Mouse (Mus musculus) embryonic facial prominence, embryonic 14.5 days (tissue): ENCODE measurements around the gene Isy1. TPM values are rescaled to one million over a fixed set of nuclear protein-coding genes. Genes with fewer than 3 reads are reported as not detected.

Source experiments
- ATAC-seq: fragments of 200-750 bp; cut with Nextera tagmentation; 2 replicates; pipeline ENCODE4 v1.8.0; 2017; ENCODE audit warnings: low read depth, moderate number of reproducible peaks, moderate TSS enrichment
- DNase-seq: peaks from one replicate; pipeline ENCODE4 v3.0.0-alpha.2; 2015; ENCODE audit warnings: low spot score
- H3K27ac ChIP-seq: fragments of 300-500 bp; sonication (generic); replicated peaks from 2 replicates; pipeline ENCODE4 v1.5.1; 2014; ENCODE audit warnings: low read depth, mild to moderate bottlenecking, low read length, moderate library complexity
- H3K27me3 ChIP-seq: fragments of 300-500 bp; sonication (generic); replicated peaks from 2 replicates; pipeline ENCODE4 v1.6.1; 2014; ENCODE audit warnings: low read length; ENCODE audit not compliant: control insufficient read depth, insufficient read depth
- H3K36me3 ChIP-seq: fragments of 300-500 bp; sonication (generic); 2 replicates; pipeline ENCODE4 v1.6.1; 2014; ENCODE audit warnings: low read length, mixed read lengths; ENCODE audit not compliant: control insufficient read depth, insufficient read depth
- H3K4me1 ChIP-seq: fragments of 300-500 bp; sonication (generic); 2 replicates; pipeline ENCODE4 v1.6.1; 2014; ENCODE audit warnings: antibody characterized with exemption, low read length; ENCODE audit not compliant: control insufficient read depth, insufficient read depth
- H3K4me2 ChIP-seq: fragments of 300-500 bp; sonication (generic); 2 replicates; pipeline ENCODE4 v1.6.1; 2014; ENCODE audit warnings: low read depth, mild to moderate bottlenecking, low read length, moderate library complexity, mixed read lengths
- H3K4me3 ChIP-seq: fragments of 300-500 bp; sonication (generic); 2 replicates; pipeline ENCODE4 v1.5.1; 2014; ENCODE audit warnings: low read depth, mild to moderate bottlenecking, low read length
- H3K9ac ChIP-seq: fragments of 300-500 bp; sonication (generic); 2 replicates; pipeline ENCODE4 v1.6.1; 2014; ENCODE audit warnings: low read depth, mild to moderate bottlenecking, low read length, moderate library complexity, mixed read lengths
- H3K9me3 ChIP-seq: fragments of 300-500 bp; sonication (generic); 2 replicates; pipeline ENCODE4 v1.6.1; 2016; ENCODE audit warnings: low read length; ENCODE audit not compliant: control insufficient read depth
- WGBS: fragments of 180-500 bp; shearing (Covaris S2); extraction: QIAGEN DNeasy Blood & Tissue Kit; methylation state at CpG from one replicate; pipeline ENCODE4 v1.1.7; 2014; 5-methylcytosine and 5-hydroxymethylcytosine counted together
- polyA plus RNA-seq: library from polyadenylated mRNA; unstranded; fragments of >200 nt; fragmentation: Nextera tagmentation; extraction: Ambion mirVana; gene quantifications from 2 replicates; pipeline ENCODE4 v1.2.1, GENCODE M21; 2014

Isy1 gene
- polyA plus RNA-seq, 1 experiment from 2014 or later = 34.7 TPM

DNA sequence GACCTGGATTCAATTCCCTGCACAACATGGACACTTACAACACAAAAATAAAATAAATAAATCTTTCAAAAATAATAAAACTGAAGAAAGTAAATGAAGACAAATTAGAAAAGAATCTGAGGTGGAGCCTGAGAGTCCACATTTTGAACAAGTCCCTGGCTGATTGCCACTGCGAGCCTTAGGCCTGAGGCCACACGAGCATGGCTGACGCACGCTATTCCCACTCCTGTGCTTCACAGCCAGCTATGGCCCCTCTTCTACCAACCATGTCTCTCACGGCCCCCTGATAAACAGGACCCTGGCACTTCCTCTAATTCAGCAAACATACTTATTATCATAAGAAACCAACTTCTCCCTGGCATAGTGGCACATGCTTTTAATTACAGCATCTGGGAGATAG, 52.0 kb downstream of the Isy1 start:
- 87% methylated on average over 5 of the region's 5 CpGs for WGBS

DNA sequence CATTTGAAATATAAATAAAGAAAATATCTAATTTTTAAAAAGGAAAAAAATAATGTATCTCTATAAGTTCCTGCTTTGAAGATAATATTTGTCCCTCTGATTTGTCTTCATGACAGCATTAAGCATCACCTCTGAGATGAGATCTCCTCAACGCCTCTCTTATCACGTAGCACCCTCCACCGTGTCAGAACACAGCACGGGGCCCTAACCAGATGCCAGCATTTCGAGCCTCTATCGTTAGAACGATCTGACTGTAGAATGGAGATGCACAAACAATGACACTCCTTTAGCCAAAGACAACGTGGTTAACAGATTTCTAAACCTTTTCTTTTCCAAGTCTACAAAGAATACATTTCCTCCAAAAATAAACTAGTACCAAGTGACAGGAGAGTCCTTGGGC, 54.6 kb downstream of the Isy1 start:
- Histone ChIP-seq H3K27ac (no peak overlapping the region), H3K9ac (no peak overlapping the region), H3K9me3 (no peaks in the 10 kb centered on the region), H3K36me3 (no peaks in the 10 kb centered on the region), H3K4me1 (no peaks in the 10 kb centered on the region), H3K27me3 (no peaks in the 10 kb centered on the region), H3K4me2 (no peak overlapping the region), H3K4me3 (no peak overlapping the region)
- WGBS = 81% methylated on average over 8 of the region's 8 CpGs
- no peak for ATAC-seq
- DNase-seq = no peak

More for the DNA sequence above, 52.0 kb downstream of the Isy1 start:
- Histone ChIP-seq H3K4me2 (no peak overlapping the region), H3K27ac (no peak overlapping the region), H3K9me3 (no peaks in the 10 kb centered on the region), H3K27me3 (no peaks in the 10 kb centered on the region), H3K36me3 (no peaks in the 10 kb centered on the region; the same call in 1 of the 2 replicates), H3K4me3 (no peak overlapping the region), H3K9ac (no peak overlapping the region), H3K4me1 (0 out of 2 replicates have a peak, but pooled peaks cover 3% of the 10 kb centered on the region)
- DNase-seq (no peak), ATAC-seq (no peak)

DNA sequence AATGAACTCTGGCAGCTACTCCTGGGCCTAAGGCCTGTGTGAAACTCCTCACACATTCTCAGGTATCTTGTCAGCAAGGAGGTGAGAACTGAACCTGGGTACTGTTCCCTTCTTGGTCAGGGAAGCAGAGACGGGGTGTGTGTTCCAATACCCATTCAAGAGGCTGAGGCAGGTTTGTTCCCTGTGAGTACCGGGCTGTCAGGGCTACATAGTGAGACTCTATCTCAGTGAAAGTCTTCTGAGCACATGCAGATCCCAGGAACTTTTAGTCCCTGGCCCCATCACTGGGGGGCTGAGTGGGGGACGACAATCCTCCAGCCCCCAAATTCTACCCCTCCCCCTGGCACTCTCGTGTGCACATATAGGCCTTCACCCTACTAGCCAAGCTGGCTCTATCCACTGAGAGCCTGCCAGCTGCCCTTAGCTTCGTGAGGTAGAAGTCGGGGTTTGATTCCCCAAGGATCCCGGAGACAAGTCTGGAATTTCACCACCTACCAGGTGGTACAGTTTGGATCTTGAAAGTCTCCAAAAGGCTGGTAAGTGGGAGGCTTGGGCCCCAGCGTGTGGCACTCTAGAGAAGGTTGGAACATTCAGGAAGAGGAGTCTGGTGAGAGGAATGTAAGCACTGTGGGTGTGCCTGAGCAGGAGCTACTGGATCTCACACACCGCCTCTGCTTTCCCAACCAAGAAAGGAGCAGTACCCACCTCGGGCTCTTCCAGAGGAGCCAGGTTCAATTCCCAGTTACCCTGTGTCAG, 57.9 kb downstream of the Isy1 start:
- no peaks in the 10 kb centered on the region for H3K9me3 ChIP-seq
- WGBS = 75% methylated on average over 10 of the region's 10 CpGs
- no peak overlapping the region for H3K27ac ChIP-seq
- H3K4me2 ChIP-seq = no peak overlapping the region
- ATAC-seq (no peak), DNase-seq (no peak)
- no peaks in the 10 kb centered on the region for H3K27me3 ChIP-seq
- no peak overlapping the region for H3K9ac ChIP-seq
- H3K36me3 ChIP-seq = no peaks in the 10 kb centered on the region
- no peak overlapping the region for H3K4me3 ChIP-seq
- H3K4me1 ChIP-seq = no peaks in the 10 kb centered on the region

DNA sequence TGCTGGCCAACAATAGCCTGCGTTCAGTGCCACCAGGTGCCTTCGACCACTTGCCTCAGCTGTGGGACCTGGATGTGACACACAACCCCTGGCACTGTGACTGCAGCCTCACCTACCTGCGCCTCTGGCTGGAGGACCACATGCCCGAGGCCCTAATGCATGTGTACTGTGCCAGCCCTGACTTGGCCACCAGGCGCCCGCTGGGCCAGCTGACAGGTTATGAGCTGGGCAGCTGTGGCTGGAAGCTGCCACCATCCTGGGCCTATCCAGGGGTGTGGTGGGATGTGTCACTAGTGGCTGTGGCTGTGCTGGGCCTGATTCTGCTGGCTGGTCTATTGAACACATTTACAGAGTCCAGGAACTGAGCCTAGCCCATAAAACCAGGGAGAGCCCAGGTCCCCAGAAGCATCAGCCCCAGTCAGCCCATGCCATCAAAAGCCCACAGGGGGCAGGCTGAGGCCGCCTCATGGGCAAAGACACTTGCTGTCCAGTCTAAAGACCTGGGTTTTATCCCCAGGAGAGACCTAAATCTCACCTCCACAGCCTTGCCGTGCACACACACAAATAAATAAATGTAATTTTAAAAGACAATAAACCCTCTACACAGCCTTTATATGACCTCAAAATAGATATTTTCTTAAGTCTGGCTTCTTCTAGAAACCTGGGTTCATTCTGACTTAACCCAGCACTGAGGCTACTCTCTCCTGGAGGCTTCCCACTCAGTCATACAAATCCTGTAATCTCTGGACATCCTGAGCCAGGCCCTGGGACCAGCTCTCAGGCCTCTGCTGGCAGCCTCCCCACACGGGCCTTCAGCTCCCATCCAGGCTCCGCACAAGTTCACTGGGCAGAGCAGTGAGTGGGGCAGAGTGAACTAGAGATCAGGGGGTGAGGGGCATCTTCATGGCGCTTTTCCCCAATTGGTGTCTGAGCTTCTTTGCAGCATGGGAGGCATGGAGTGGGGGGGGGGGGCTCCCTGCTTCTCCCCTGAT, 59.1 kb downstream of the Isy1 start:
- no peaks in the 10 kb centered on the region for H3K36me3 ChIP-seq
- DNase-seq (no peak), ATAC-seq (no peak)
- WGBS = 84% methylated on average over 11 of the region's 11 CpGs
- H3K4me2 ChIP-seq = no peak overlapping the region
- H3K27ac ChIP-seq = no peak overlapping the region
- H3K4me3 ChIP-seq = no peak overlapping the region
- H3K9me3 ChIP-seq = no peaks in the 10 kb centered on the region
- H3K9ac ChIP-seq = no peak overlapping the region
- no peaks in the 10 kb centered on the region for H3K4me1 ChIP-seq
- no peaks in the 10 kb centered on the region for H3K27me3 ChIP-seq

DNA sequence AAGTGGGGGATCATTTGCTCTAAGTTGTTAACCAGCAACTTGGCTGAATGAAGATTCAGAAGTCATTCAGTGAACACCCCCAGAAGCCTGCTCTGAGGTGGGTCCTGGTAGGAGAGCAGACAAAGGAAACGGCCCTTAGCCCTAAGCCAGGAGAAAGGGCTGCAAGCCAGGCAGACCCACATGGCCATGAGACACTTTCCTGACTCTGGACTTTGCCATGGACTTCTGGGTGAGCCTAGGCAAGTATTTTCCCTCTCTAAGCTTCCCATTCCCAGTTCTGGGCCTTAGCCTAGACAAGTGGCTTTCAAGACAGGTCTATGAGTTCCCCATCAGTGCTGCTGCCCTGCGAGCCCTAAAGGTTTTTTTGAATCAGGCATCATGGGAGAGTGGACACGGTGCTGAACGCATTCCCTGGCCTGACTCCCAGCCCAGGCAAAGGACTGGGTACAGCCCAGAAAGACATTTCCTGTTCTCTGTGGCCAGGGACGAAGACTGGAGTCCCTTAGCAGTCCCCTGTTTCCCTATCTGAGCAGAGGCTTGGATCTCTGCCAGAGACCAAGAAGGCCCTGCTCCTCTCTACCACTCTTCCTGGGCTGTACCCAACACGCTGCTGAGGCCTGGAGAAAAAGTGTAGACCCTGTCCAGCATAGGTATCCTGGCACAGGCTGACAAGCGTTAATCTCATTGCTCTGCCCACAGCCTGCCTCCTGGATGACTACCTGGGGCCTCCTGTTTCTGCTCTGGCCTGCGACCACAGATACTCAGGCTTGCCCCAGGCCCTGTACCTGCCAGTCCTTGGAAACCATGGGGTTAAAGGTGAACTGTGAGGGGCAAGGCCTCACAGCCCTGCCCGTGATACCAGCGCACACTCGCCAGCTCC, 60.1 kb downstream of the Isy1 start:
- H3K27ac ChIP-seq = no peak overlapping the region
- no peaks in the 10 kb centered on the region for H3K27me3 ChIP-seq
- ATAC-seq = no peak
- H3K4me1 ChIP-seq = no peaks in the 10 kb centered on the region
- no peak overlapping the region for H3K4me3 ChIP-seq
- H3K36me3 ChIP-seq = no peaks in the 10 kb centered on the region
- no peak overlapping the region for H3K9ac ChIP-seq
- no peak overlapping the region for H3K4me2 ChIP-seq
- 72% methylated on average over 11 of the region's 11 CpGs for WGBS
- H3K9me3 ChIP-seq = no peaks in the 10 kb centered on the region
- no peak for DNase-seq

DNA sequence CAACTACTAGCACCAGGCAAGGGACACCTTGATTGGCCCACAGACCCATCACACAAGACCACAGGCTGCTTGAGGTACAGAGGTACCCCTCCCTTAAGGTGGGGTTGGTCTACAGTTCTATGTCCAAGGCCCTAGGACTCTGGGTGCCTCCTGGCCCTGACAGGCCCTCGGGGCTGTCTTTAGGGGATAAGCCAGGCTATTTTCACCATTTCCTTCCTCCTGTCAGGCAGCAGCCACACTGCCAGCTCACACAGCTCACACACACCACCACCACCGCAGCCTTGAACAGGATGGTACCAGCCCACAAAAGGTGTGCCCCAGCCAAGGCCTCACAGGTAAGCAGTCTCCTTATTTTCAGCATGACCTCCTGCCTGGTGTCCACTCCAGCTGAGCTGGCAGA, 60.8 kb downstream of the Isy1 start, which contains the start of gene Gp9:
Gp9 (plus strand) TSS at position 231 of the 400 bp plus-strand sequence.
- Histone ChIP-seq H3K36me3 (no peaks in the 10 kb centered on the region), H3K9me3 (no peaks in the 10 kb centered on the region), H3K27me3 (no peaks in the 10 kb centered on the region), H3K27ac (no peak within 1 kb of the TSS), H3K4me3 (no peak within 1 kb of the TSS), H3K4me2 (no peak within 1 kb of the TSS), H3K9ac (no peak within 1 kb of the TSS), H3K4me1 (no peaks in the 10 kb centered on the region)
- DNase-seq (no peak), ATAC-seq (no peak)
- 67% methylated on average over 2 of the region's 2 CpGs for WGBS

DNA sequence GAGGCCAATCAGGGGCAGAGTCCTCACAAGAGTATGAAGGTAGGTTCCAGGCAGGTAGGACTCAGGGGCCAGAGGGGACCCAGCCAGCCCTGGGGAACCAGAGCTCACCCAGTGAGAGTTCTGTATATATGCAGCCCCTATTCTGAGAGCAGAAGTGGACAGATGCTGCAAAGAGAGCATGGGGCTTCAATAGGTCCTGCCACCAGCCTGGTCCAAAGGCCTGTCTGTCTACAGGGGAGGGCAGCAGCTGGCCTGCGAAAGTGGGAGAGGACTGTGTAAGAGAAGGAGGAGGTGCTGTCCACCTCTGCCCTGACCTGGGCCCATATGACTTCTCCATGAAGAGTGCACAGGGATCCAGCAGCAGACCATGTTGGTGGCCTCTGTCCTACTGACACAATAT, 61.9 kb downstream of the Isy1 start:
- DNase-seq = no peak
- ATAC-seq = no peak
- Histone ChIP-seq H3K4me3 (no peak overlapping the region), H3K4me2 (no peak overlapping the region), H3K36me3 (no peaks in the 10 kb centered on the region), H3K27ac (no peak overlapping the region), H3K9ac (no peak overlapping the region), H3K4me1 (no peaks in the 10 kb centered on the region), H3K27me3 (no peaks in the 10 kb centered on the region), H3K9me3 (no peaks in the 10 kb centered on the region)
- WGBS = 89% methylated on average over 1 of the region's 1 CpGs

DNA sequence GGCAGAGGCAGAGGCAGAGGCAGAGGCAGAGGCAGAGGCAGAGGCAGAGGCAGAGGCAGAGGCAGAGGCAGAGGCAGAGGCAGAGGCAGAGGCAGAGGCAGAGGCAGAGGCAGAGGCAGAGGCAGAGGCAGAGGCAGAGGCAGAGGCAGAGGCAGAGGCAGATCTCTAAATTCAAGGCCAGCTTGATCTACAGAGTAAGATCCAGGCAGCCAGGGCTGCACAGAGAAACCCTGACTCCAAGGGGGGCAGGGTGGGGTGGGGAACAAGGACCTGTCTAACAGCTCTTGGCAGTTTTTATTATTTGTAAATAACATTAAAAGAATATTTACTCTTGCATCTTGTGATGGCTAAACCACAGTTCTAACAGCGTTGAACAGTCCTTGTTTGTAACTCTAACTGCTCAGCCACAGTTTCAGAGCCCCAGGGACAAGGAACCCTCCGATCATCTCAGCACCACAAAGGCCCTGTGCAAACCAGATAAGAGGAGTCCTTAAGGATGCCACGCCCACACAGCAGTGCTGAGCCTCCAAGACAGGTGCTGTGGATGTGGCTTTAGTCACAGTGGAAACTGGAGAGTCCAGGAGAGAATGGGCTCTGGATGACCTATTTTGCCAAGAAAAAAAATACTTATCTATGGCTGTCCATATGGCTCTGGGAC, 62.9 kb downstream of the Isy1 start:
- Histone ChIP-seq H3K36me3 (no peaks in the 10 kb centered on the region), H3K27ac (no peak overlapping the region), H3K4me3 (no peak overlapping the region), H3K9ac (no peak overlapping the region), H3K9me3 (no peaks in the 10 kb centered on the region), H3K27me3 (no peaks in the 10 kb centered on the region), H3K4me2 (no peak overlapping the region), H3K4me1 (no peaks in the 10 kb centered on the region)
- 61% methylated on average over 3 of the region's 3 CpGs for WGBS
- ATAC-seq (no peak), DNase-seq (no peak)
